Mouse (Mus musculus) urinary bladder, postnatal 25 days (tissue): ENCODE measurements around the gene Clmp.
"Not testable (repeated sequence)": the region's sequence is repeated elsewhere in the genome, so short reads cannot be mapped to it uniquely, and the experiment has no call there.

Source experiments
- DNase-seq: peaks from one replicate; pipeline ENCODE4 v3.0.0; 2022; ENCODE audit warnings: low spot score

Clmp gene

GRCm38 (mm10) chr9:40731591-40732048 is 45.9 kb downstream of the Clmp start:
- DNase-seq: no peak

DNA sequence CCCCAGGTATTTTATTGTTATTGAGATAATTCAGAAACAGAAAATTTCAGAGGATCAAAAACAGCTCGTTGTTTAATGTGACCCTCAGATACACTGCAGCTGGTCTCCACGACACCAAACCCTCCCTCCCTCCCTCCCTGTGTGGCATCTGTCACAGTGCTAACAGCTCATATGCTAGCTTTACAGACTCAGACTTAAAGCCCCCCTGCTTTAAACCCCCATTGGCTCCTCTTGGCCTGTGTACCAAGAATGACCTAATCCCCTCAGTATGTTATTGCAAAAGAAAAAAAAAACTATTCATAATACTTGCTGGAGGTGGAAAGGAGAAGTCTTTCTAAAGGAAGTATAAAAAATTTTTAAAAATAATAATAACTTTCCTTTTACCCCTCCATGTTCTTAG is 46.5 kb downstream of the Clmp start:
- DNase-seq: no peak

DNA sequence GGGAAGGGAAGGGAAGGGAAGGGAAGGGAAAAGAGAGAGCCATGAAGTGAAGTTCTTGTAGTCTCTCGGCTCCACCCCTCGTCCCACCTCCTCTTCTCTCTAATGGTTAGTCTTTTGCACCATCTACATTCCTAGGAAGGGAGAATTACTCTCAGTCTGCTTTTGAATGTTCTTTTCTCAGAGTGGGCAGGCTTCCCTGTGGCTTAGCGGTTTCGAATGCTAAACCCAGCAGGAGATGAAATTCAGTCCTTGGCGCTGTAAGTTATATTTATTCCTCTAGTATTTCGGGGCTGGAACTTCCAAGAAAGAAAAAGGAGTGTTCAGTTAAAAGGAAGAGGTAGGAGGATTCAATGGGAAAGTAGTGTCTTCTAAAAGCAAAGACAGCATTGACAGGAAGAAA is 51.4 kb downstream of the Clmp start:
- DNase-seq: no peak

- no peak for DNase-seq
These were observed 57.8 kb downstream of the Clmp start for GRCm38 (mm10) chr9:40743525-40744034.

DNA sequence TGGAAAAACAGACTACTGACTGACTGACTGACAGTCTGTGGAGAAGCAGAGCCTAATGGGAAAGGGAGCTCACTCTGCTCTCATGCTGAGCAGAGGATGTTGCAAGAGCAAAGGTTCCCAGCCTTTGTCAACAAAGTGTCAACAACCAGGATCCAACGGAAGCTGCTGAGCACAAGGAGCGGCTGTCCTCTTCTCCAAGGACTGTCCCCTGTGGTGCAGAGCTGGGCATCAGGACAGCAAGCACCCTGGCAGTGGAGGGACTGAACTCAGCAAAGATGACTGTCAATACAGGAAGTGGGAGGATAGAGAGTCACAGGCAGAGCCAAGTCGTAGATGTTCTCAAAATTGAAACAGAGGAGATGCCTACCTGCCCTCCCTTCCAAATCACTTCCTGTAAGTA is 58.5 kb downstream of the Clmp start:
- no peak for DNase-seq

DNA sequence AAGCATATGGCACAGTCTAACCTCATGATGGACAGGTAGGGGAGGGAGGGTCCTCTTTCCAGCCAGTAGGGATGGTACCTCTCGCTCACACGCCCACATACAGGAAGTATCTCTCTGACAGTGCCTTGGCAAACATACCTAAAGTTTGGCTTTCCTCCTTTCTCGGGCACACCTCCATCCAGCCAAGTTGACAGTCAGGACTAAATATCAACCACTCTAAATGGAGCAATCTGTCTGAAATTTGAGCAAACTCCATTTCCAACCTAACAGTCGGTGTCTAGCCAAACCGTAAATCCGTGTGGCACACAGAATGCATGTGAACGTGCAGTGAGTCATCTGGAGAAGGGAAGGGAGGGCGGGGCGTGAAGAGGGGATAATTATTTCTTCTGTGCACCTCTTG is 61.0 kb downstream of the Clmp start:
- no peak for DNase-seq

- no peak for DNase-seq
These were observed 61.5 kb downstream of the Clmp start for GRCm38 (mm10) chr9:40747249-40747648.

DNA sequence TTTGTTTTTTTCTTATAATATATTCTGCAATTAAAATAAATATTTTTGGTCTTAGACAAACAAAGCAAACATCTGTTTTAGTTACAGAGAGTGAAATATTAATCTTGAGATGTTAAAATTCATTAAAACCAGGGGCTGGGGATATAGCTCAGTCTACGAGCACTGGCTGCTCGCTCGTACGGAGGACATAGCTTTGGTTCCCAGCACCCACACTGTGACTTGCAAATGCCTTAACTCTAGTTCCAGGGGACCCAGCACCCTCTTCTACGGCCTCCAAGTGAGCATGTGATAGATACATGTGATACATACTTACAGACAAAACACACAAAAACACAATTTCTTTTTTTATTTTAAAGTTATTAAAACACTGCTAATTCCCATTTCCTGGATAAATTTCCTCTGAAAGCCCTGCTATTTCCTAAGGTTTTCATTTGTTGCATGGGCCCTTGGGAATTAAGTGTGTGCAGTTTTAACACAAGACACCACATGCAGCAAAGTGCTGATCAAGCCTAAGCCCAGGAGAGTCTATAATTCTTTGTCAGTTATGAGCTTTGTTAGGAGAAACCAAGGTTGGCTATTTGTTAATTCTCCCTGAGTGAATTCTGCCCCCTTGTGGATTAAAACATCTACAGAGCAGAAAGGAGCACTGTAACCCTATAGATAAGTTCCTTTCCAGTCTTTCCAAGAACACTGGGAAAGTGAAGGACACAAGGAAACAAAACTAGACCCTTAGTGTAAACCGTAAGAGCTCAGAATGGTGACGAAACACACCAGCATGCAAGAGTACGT is 64.3 kb downstream of the Clmp start:
- DNase-seq: no peak

- no peak for DNase-seq
These were observed 66.0 kb downstream of the Clmp start for GRCm38 (mm10) chr9:40751749-40752148.

DNA sequence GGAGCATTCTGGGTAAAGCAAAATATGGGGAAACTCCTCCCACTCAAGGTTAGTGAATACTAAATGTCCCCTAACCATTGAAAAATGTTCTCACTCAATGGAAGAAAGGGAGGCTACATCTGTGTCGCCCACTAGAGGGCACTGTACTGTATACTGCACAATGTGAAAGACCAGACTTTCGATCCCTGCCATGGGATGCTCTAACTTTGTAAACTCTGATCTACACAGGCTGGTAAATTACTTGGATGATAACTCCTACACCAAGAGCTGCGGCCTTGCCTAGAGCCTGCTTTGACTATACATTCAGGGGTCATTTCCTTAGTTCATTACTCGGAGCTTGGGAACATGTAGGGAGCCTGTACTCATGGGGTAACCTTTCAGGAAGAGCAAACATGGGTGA is 70.6 kb downstream of the Clmp start:
- DNase-seq: peak; percentile 44

DNA sequence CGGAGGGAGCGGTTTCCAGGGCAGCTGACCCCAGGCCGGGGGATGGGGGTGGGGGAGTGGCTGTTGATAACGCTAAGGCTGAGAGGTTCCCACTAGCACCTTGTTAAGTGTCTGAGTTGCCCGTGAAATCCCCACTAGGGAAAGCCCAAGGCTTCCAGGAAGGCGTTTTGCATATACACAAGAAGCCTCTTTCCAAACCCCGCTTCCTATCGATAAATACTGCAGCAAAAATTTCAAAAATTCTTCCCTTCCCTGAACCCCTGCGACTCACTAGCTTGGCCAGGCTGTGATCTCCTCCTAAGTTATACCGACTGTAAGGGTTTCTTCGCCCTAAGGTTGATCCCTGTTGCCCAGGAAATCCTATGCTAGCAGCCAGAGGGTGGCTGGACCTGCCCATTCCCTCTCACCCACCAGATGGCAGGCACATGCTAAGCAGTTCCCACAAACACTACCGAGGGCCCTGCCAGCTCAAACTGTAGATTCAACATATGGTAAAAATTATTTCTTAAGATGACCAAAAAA is 71.4 kb downstream of the Clmp start:
- no peak for DNase-seq

- DNase-seq: peak; percentile 48
These were observed 72.0 kb downstream of the Clmp start for GRCm38 (mm10) chr9:40757685-40758270.

GRCm38 (mm10) chr9:40762354-40762753 is 76.6 kb downstream of the Clmp start:
- DNase-seq: no peak

DNA sequence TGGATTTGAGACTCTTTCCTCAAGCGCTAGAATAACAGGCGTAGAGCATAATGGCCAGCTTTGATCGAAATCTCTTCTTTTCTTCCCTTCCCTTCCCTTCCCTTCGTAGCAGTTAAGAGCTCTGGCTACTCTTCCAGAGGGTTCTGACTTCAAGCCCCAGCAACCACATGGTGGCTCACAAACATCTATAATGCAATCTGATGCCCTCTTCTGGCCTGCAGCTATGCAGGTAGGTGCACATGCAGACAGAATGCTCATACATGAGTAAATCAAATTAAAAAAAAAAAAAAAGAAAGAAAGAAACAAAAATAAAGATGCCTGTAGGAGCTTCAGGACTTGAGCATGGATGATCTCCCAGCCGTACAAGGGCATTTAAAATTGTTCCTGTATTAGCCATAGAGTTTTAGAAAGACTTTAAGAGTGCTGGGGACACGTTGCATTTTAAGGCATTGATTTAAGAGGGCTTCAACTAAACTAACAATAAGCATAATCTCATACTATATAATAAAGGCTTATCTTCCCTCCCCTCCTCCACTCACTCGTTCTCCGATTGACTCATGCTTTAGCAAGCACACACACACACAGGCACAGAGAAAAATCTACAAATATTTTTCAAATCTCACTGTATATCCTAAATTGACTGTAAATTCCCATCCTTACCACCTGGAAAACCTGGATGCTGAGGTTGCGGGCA is 79.3 kb downstream of the Clmp start:
- no peak for DNase-seq

DNA sequence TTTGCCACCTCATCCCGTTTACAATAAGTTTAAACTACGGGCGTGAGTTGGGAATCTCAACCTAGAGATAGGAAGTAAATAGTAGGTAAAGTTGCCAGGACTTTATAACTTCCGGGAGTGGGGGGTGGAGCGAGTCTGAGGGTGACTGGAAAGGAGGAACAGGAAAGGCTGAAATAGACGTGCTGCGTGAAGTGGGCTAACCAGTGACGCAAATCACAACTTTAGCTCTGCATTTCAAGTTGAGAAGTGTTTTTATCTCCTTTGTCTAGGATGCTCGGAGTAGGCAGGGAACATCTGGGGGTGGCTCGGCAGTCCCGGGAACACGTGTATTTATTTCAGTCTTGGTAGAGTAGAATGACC is 79.8 kb downstream of the Clmp start:
- no peak for DNase-seq

- no peak for DNase-seq
These were observed 80.4 kb downstream of the Clmp start for GRCm38 (mm10) chr9:40766058-40766605.

DNA sequence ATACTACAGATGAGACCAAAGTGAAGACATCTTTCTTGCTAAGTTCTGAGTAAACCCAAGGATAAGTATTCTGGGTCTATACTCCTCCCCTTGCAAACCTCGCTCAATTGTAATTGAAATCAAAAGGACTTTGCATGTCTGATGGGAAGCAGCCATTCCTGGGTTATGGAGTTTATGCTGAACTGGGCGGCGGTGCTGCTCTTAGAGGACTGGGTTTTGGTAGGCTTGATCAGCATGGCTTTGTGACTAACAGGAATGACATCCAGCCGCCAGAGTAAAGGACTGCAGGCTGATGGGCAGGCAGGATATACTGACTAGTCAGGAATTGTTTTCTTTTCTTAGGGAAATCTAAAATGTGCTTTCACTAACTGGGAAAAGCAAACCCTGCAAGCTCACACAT is 82.2 kb downstream of the Clmp start:
- DNase-seq: no peak

DNA sequence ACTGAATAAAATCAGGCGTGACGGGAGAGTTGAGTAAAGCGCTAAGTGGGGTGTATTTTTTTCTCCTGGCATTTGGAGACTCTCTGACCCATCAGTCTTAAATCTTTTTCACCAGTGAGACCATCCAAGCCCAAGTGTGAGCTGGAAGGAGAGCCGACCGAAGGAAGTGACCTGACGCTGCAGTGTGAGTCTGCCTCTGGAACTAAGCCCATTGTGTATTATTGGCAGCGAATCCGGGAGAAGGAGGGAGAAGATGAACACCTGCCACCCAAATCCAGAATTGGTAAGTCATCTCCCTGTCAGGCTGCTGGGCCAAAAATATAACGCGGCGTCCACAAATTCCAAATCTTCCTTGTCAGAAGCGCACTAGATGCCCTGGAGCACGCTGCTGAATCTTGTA is 86.5 kb downstream of the Clmp start:
- DNase-seq: no peak

DNA sequence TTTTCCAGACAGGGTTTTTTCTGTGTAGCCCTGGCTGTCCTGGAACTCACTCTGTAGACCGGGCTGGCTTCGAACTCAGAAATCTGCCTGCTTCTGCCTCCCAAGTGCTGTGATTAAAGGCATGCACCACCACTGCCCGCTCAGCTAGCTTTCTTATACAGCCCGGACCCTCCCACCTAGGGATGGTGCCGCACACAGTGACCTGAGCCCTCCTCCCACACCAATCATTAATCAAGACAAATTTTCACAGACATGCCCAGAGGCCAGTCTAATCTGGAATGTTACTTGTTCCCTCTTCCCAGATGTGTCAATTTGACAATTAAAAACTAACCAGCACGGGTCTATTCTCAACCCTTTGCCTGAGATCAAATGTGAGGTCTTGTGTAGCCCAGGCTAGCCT is 87.4 kb downstream of the Clmp start:
- DNase-seq: not testable (repeated sequence)

DNA sequence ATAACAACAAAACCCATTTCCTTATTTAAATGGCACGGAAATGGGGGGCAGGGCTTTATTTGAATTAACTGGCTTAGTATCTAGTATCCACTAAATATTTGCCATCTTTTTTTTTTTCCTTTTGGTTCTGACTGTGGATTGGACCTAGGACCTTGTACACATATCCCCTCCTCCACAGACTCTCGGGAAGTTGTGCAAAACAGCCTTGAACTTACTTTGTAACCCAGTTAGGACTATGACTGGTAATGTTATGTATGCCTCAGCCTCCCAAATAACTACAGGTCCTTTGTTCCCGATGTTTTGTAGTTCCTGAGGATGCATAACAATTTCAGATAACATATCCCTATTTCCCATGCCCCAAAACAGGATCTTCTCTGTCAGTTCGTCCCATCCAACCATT is 88.1 kb downstream of the Clmp start:
- no peak for DNase-seq

GRCm38 (mm10) chr9:40776044-40776443 is 90.3 kb downstream of the Clmp start:
- no peak for DNase-seq

DNA sequence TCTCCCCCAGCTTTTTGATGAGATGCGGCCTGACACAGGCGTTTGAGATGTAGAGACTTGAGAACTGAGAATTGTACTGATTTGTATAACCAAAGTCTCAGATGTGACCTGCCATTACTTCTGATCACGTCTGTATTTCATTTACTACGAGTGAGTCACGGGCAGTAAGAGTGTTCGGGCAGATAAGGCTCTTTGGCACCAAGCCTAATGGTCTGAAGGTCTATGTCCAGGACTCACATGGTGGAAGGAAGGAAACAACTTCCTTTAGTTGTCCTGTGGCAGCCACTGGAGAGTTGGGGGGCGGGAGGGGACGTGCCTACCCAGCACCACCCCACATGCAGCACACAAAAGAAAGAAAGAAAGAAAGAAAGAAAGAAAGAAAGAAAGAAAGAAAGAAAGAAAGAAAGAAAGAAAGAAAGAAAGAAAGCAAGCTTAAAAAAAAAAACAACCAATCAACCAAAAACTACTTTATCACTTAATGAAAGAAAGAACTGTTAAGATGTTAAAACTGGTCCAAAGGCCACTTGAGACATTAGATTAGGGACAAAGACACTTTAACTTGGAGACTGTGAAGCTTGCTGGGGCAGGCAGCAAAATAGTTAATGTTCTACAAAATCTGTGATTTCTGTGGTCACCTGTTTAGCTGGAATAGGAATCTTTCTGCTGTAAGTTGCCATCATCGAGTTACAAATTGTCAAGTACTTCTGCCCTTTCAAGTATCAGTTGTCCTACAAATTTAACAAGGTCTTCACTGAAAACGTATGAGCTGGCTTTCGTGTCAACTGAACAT is 90.9 kb downstream of the Clmp start:
- DNase-seq: no peak
